In genomic region chr6:67266159-67266657, GRCm38 (mm10) we compare ENCODE assay signal across 8 mouse cellular contexts. TPM values are rescaled to one million over a fixed set of nuclear protein-coding genes. Genes with fewer than 3 reads are reported as not detected.
DNase-seq lines count a peak whose midpoint lies in the region; ATAC-seq lines count a peak whose summit lies in the region.

No protein-coding gene starts in this region.

- peak overlapping the region; percentile 65 for H3K4me2 ChIP-seq in lung, embryonic 15.5 days
- H3K4me2 ChIP-seq in stomach, embryonic 15.5 days = peak overlapping the region; percentile 78

- H3K4me3 ChIP-seq in lung, embryonic 15.5 days = peak overlapping the region; percentile 91
- peak overlapping the region; percentile 97 for H3K4me3 ChIP-seq in erythroblast, embryonic 14.5 days (replicated peaks)
- peak overlapping the region; percentile 77 for H3K4me3 ChIP-seq in macrophage (ENCODE audit: inconsistent target)
- peak overlapping the region; percentile 99 for H3K4me3 ChIP-seq in stomach, embryonic 15.5 days (replicated peaks)

- WGBS in lung, embryonic 15.5 days = 0% methylated on average over 23 of the region's 23 CpGs
- under 1% methylated on average over 23 of the region's 23 CpGs for WGBS in macrophage (ENCODE audit: missing documents)
- under 1% methylated on average over 23 of the region's 23 CpGs for WGBS in stomach, embryonic 15.5 days

- peak overlapping the region; percentile 54 for H3K9ac ChIP-seq in lung, embryonic 15.5 days
- peak overlapping the region; percentile 37 for H3K9ac ChIP-seq in stomach, embryonic 15.5 days

- ATAC-seq in lung, embryonic 15.5 days (ENCODE audit: borderline replicate concordance, extremely low read depth, low FRiP score, low TSS enrichment) = peak; percentile 72
- peak; percentile 33 for ATAC-seq in inflammation-experienced regulatory T-cells, adult 6 months
- ATAC-seq in stomach, embryonic 15.5 days (ENCODE audit: insufficient read depth, low FRiP score, low read depth) = peak; percentile 73

- DNase-seq in lung, adult 18-20 months = no peak
- peak; percentile 69 for DNase-seq in adipocyte (ENCODE audit: low spot score)
- DNase-seq in cerebellum, postnatal 36 days = no peak

- 0 out of 2 replicates have a peak, but pooled peaks cover 8% of the 10 kb centered on the region for H3K4me1 ChIP-seq in lung, embryonic 15.5 days
- peaks cover 40% of the 10 kb centered on the region for H3K4me1 ChIP-seq in erythroblast, embryonic 14.5 days (ENCODE audit: control insufficient read depth)
- H3K4me1 ChIP-seq in stomach, embryonic 15.5 days = no peaks in the 10 kb centered on the region; the same call in 1 of the 2 replicates

- H3K36me3 ChIP-seq in lung, embryonic 15.5 days = no peaks in the 10 kb centered on the region
- peaks cover 27% of the 10 kb centered on the region for H3K36me3 ChIP-seq in erythroblast, embryonic 14.5 days (ENCODE audit: control insufficient read depth)
- H3K36me3 ChIP-seq in macrophage (ENCODE audit: inconsistent target) = no peaks in the 10 kb centered on the region; the same call in 1 of the 2 replicates
- H3K36me3 ChIP-seq in stomach, embryonic 15.5 days = no peaks in the 10 kb centered on the region

- no peaks in the 10 kb centered on the region for H3K27me3 ChIP-seq in lung, embryonic 15.5 days
- no peaks in the 10 kb centered on the region for H3K27me3 ChIP-seq in erythroblast, embryonic 14.5 days (ENCODE audit: control insufficient read depth)
- H3K27me3 ChIP-seq in stomach, embryonic 15.5 days (replicated peaks) = no peaks in the 10 kb centered on the region

- no peaks in the 10 kb centered on the region for H3K9me3 ChIP-seq in lung, embryonic 15.5 days
- H3K9me3 ChIP-seq in erythroblast, embryonic 14.5 days (ENCODE audit: control insufficient read depth, low read length) = no peaks in the 10 kb centered on the region
- H3K9me3 ChIP-seq in stomach, embryonic 15.5 days = no peaks in the 10 kb centered on the region

- H3K79me2 ChIP-seq in macrophage (ENCODE audit: inconsistent target) = peaks cover 37% of the 10 kb centered on the region

- H3K27ac ChIP-seq in lung, embryonic 15.5 days = peak overlapping the region; percentile 85
- H3K27ac ChIP-seq in macrophage = peak overlapping the region; percentile 48
- peak overlapping the region; percentile 93 for H3K27ac ChIP-seq in stomach, embryonic 15.5 days

RNA-seq across cellular contexts. Expression of gene Serbp1, which starts 28.2 kb away (rescaled TPM):
- 374 and 403 TPM in 2 replicates for polyA plus RNA-seq in lung, embryonic 15.5 days (2015; fragmentation: Nextera tagmentation; extraction: Ambion mirVana)
- 147 and 191 TPM in 2 replicates for polyA plus RNA-seq in erythroblast, embryonic 14.5 days (2012)
- 100 to 1,000 TPM; 239 to 299 (median 256) TPM for polyA plus RNA-seq in inflammation-experienced regulatory T-cells, adult 6 months (2017; shearing (Covaris generic))
- total RNA-seq in macrophage (2018; cell fraction: chromatin; rRNA removed) = 100 to 1,000 TPM in 24 of 26 experiments, 10 to 100 TPM in 2; 82.2 to 247 (median 159) TPM
- total RNA-seq in macrophage (2018; cell fraction: cytosol; rRNA removed) = 100 to 1,000 TPM; 213 to 465 (median 300) TPM
- 100 to 1,000 TPM in 25 of 26 experiments, 10 to 100 TPM in 1; 97.0 to 329 (median 144) TPM for total RNA-seq in macrophage (2018; cell fraction: nucleus; rRNA removed)
- 276 to 1,082 TPM (median 590 TPM) in 3 replicates for polyA plus RNA-seq in macrophage (2018)
- polyA plus RNA-seq in stomach, embryonic 15.5 days (2015; fragmentation: Nextera tagmentation; extraction: Ambion mirVana) = 408 and 422 TPM in 2 replicates
